Mouse (Mus musculus) urinary bladder, postnatal 14 days (tissue): Measurements from ENCODE around the gene Ubtd1.

Experiments
- DNase-seq: peaks from one replicate; pipeline ENCODE4 v3.0.0; 2021; ENCODE audit warnings: low spot score

Ubtd1 gene

GRCm38 (mm10) chr19:41981595-41981927 is at the start of gene Ubtd1:
Gene Ubtd1 (plus strand): TSS chr19:41981763.
- DNase-seq: no peak

GRCm38 (mm10) chr19:41932686-41933085 is 48.9 kb upstream of the Ubtd1 start:
- DNase-seq: no peak

DNA sequence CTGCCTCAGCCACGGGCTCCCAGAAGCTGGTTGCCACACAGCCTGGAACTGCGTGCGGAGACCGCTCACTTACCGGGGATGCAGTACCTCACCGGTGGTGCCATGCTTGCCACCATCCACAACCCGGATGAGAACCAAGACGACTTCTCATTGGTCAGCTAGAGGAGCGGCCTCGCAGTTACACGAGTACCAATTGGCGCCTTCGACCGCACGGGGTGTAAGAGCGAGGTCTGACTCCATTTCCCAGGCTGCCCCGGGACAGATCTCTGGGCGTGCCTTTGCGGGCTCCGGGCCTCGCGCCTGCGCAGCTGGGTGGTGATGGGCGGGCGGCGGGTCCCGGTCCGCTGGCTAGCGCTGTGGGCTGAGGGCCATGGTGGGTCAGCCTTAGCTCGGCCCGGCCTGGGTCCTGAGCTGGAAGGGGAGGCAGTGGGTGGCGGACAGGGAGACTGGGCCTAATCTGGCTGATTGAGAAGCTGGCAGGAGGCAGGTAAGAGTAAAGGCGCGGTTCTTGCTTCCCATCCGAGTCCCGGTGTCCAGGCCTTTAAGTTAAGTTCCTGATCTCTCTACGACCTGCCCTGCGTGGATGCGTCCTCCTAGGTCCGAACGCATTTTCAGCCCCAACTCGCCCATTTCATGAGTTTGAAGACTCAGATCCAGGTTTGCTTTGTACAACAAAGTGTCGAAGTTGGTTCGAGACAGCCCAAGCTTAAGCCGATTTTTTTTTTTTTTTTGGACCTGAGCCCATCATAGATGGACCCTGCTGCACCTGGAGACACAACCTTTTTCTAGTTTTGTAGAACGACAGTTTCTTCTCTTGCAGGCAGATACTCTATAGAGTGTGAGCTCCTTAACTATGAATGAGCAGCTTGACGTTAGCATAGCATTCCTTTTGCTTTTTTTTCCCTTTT is 48.1 kb upstream of the Ubtd1 start, which contains the start of the genes Exosc1 and Zdhhc16:
Gene Exosc1, minus strand, starts transcription at position 245 of the 908 bp plus-strand sequence.
Gene Zdhhc16, plus strand, starts transcription at position 302 of the 908 bp plus-strand sequence.
- peak; percentile 97 for DNase-seq

DNA sequence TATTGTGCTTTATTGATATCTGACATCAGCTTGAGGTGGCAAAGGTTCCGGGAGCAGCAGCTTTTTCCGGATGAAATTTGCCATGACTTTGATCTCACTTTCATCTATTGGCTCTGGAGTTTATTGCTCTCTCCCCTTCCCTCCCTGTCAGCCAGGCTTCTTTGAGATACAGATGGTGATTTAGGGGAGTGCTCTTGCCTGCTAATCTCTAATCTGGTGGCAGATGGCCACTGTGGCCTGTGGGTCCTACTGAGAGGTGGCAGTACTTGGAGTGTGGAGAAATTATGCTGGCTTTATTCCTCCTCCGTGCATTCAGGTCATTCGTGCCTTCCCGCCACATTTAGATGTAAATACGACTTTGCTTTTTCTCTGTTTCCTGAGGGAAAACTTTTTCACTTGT is 47.4 kb upstream of the Ubtd1 start:
- DNase-seq: no peak

GRCm38 (mm10) chr19:41935921-41936320 is 45.6 kb upstream of the Ubtd1 start:
- DNase-seq: no peak

GRCm38 (mm10) chr19:41938539-41938938 is 43.0 kb upstream of the Ubtd1 start:
- no peak for DNase-seq

- DNase-seq: no peak
Measured at GRCm38 (mm10) chr19:41943841-41944240, 37.7 kb upstream of the Ubtd1 start.

- DNase-seq: no peak
Measured at GRCm38 (mm10) chr19:41952287-41952686, 29.3 kb upstream of the Ubtd1 start.

- no peak for DNase-seq
Measured at GRCm38 (mm10) chr19:41953574-41953973, 28.0 kb upstream of the Ubtd1 start.

GRCm38 (mm10) chr19:41969618-41970017 is 11.9 kb upstream of the Ubtd1 start:
- no peak for DNase-seq

GRCm38 (mm10) chr19:41973891-41974794 is 7.4 kb upstream of the Ubtd1 start:
- DNase-seq: no peak

- peak; percentile 28 for DNase-seq
Measured at GRCm38 (mm10) chr19:41980422-41980818, 1.1 kb upstream of the Ubtd1 start.

DNA sequence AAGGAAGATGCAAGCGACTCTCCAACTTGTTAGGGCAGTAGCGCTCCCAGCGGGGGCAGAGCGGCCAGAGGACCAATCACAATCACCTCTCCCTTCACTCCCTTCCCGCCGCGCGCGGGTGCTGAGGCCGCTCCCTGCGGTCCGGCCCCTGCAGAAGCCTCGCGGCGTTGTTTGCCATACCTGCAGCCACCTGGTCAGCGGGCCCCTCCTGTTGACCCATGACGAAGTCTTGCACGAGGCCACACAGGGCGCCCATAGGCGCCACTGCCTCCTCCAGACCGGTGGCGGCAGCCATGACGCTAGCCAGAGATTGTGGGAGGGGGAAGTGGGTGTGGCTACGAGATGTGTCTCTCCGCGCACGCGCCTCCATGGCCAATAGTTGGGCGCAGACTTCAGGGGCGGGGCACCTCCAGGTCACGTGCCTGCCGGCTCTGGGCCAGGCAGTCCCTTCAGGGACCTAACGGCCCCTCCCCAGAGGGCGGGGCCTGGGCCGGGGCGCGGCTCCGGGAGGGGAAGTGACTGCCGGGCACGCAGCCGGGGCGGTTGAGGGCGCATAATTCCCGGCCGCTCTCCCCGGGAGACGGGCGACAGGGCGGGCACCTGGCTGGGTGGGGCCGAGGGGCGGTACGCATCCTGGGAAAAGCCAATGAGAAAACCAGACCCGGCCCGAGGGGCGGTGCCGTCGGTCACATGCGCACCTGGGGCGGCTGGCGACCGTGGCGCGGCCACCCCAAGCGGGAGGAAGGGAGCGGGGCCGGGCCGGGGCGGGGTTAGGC is 556 bp upstream of the Ubtd1 start, which contains the start of gene Mms19:
Gene Mms19, minus strand, starts transcription at position 339 of the 776 bp plus-strand sequence.
- peak; percentile 99 for DNase-seq

DNA sequence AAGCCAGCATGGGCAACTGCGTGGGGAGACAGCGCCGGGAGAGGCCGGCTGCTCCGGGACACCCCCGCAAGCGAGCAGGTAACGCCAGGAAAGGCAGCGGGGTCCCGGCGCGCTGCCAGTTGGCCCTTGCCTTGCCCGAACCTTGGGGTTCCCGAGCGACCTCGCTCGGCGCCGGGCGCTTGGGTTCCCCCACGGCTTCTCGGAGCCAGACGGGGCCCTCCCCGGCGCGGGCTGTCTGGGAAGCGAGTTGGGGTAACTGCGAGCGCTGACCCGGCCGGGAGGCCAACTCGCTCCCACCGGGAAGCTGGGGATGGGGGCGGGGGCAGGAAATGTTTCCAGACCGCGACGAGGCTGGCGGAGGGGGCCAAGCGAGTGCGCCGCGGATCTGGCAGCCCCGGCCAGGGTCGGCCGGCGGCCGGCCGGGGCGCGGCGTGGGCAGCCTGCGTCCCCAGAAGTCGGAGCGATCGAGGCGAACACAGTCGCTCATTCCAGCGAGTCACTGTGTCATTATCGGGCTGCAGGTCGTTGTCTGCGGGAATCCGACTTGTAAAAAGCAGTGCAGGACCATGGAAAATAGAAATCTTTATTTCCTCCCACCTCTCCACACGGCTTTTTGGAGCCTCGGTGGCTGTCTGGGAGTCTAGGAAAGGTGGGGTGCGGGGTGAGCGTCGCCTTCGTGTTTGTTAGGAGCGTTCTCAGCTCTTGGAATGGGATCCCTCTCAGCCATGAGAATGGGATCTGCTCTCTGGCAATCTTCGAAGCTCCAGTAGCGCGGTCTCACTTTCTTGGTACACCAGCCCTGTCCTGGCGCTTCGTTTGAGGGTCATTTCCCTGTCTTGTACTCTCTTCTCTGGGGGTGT is 598 bp downstream of the Ubtd1 start:
- DNase-seq: peak; percentile 56

DNA sequence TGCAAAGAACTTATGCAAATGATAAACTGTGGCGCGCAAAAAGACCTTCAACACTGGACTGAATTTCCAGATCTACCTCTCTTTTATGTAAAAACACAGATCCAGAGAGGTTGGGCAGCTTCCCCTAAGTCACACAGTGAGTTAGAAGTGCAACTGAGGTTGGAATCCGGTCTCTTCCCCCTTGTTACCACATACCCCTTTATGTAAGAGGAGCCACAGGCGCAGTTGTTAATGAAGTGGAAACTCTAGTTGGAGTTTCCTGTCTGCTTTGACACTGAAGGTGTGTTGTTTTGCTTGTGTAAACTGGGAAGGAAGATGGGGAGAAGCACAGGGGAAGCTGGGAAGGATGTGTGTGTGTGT is 1.2 kb downstream of the Ubtd1 start:
- DNase-seq: no peak

GRCm38 (mm10) chr19:41985994-41986393 is 4.4 kb downstream of the Ubtd1 start:
- DNase-seq: no peak

GRCm38 (mm10) chr19:41987206-41987605 is 5.6 kb downstream of the Ubtd1 start:
- no peak for DNase-seq

DNA sequence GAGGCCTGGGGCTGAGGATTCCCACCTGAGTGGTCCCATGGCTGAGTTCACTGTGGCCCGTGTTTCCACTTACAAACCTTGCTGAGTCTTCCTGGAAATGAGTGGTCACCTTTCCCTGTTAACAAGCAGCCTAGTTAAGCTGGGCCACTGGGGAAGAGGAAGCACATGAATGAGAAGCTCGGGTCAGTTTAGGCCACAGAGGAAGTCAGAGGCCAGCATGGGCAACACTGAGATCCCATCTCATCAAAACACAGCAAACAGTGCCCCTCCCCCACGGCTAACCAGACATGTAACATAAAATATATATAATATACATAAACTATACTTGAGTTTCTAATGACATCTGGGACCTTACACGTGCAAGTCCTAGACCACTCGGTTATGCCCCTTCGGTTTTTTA is 8.2 kb downstream of the Ubtd1 start:
- no peak for DNase-seq

GRCm38 (mm10) chr19:41991926-41992477 is 10.4 kb downstream of the Ubtd1 start:
- no peak for DNase-seq

- no peak for DNase-seq
Measured at GRCm38 (mm10) chr19:41992971-41993370, 11.4 kb downstream of the Ubtd1 start.

GRCm38 (mm10) chr19:41993484-41993883 is 11.9 kb downstream of the Ubtd1 start:
- DNase-seq: peak; percentile 88
